Mouse (Mus musculus) kidney, postnatal 36 days (tissue): Measurements from ENCODE around the gene Ccdc160.

Experiments used
- DNase-seq, 2 experiments: peaks; one replicate each; pipeline ENCODE4 v3.0.0; 2021 to 2022; ENCODE audit warnings: mixed read lengths in 2 of 2

The Ccdc160 gene

GRCm38 (mm10) chrX:52790980-52791593 is at the start of gene Ccdc160:
Gene Ccdc160, plus strand, starts transcription at chrX:52791200.
- DNase-seq: peak; percentile 86 to 88

GRCm38 (mm10) chrX:52743781-52744180 is 47.2 kb upstream of the Ccdc160 start:
- DNase-seq: no peak

GRCm38 (mm10) chrX:52744201-52745051 is 46.6 kb upstream of the Ccdc160 start:
- DNase-seq: peak; percentile 13 to 34

GRCm38 (mm10) chrX:52745462-52745861 is 45.5 kb upstream of the Ccdc160 start:
- peak in 1 of 2 experiments; percentile 3 for DNase-seq

- peak in 1 of 2 experiments; percentile 22 for DNase-seq
Measured at GRCm38 (mm10) chrX:52745917-52746316, 45.1 kb upstream of the Ccdc160 start.

GRCm38 (mm10) chrX:52746849-52747248 is 44.2 kb upstream of the Ccdc160 start:
- DNase-seq: no peak

- no peak for DNase-seq
Measured at GRCm38 (mm10) chrX:52753491-52754085, 37.4 kb upstream of the Ccdc160 start.

- DNase-seq: no peak
Measured at GRCm38 (mm10) chrX:52757164-52757563, 33.8 kb upstream of the Ccdc160 start.

GRCm38 (mm10) chrX:52759232-52759631 is 31.8 kb upstream of the Ccdc160 start:
- DNase-seq: no peak

- DNase-seq: no peak
Measured at GRCm38 (mm10) chrX:52760191-52760945, 30.6 kb upstream of the Ccdc160 start.

GRCm38 (mm10) chrX:52762221-52762620 is 28.8 kb upstream of the Ccdc160 start:
- no peak for DNase-seq

GRCm38 (mm10) chrX:52775973-52776372 is 15.0 kb upstream of the Ccdc160 start:
- DNase-seq: peak; percentile 21 to 47

- DNase-seq: peak in 1 of 2 experiments; percentile 64
Measured at GRCm38 (mm10) chrX:52777671-52778070, 13.3 kb upstream of the Ccdc160 start.

GRCm38 (mm10) chrX:52783898-52784297 is 7.1 kb upstream of the Ccdc160 start:
- DNase-seq: no peak

- DNase-seq: peak in 1 of 2 experiments; percentile 30
Measured at GRCm38 (mm10) chrX:52791944-52792719, 1.1 kb downstream of the Ccdc160 start.

GRCm38 (mm10) chrX:52792861-52793260 is 1.9 kb downstream of the Ccdc160 start:
- no peak for DNase-seq

GRCm38 (mm10) chrX:52795816-52796215 is 4.8 kb downstream of the Ccdc160 start:
- DNase-seq: no peak

- peak; percentile 15 to 53 for DNase-seq
Measured at GRCm38 (mm10) chrX:52797031-52797625, 6.1 kb downstream of the Ccdc160 start.

GRCm38 (mm10) chrX:52798255-52798654 is 7.3 kb downstream of the Ccdc160 start:
- DNase-seq: no peak

GRCm38 (mm10) chrX:52799566-52799965 is 8.6 kb downstream of the Ccdc160 start:
- no peak for DNase-seq

- DNase-seq: no peak
Measured at GRCm38 (mm10) chrX:52819338-52819737, 28.3 kb downstream of the Ccdc160 start.
